9 mouse cellular contexts compared by ENCODE assay signal in genomic region chr16:70353058-70353457, GRCm38 (mm10). TPM values are rescaled to one million over a fixed set of nuclear protein-coding genes. Genes with fewer than 3 reads are reported as not detected.
DNase-seq lines count a peak whose midpoint lies in the region; ATAC-seq and TF ChIP-seq lines count a peak whose summit lies in the region.
"Had no signal": no experiment of that assay in that cellular context is flagged by ENCODE, and none has a peak within 500 bp of the region (broad histone marks: within the 10 kb centered on the region; RNA-seq: fewer than 3 reads in every experiment).

No protein-coding gene starts in this region.

- H3K9me3 ChIP-seq in midbrain, embryonic 12.5 days: no peaks in the 10 kb centered on the region
- peaks cover 3% of the 10 kb centered on the region; the same call in 1 of the 2 replicates for H3K9me3 ChIP-seq in midbrain, embryonic 13.5 days
- no peaks in the 10 kb centered on the region for H3K9me3 ChIP-seq in lung, postnatal 0 days (ENCODE audit: low read length)

- H3K27me3 ChIP-seq in midbrain, embryonic 12.5 days: no peaks in the 10 kb centered on the region
- H3K27me3 ChIP-seq in midbrain, embryonic 13.5 days: no peaks in the 10 kb centered on the region
- no peaks in the 10 kb centered on the region for H3K27me3 ChIP-seq in lung, postnatal 0 days (replicated peaks; ENCODE audit: insufficient read depth, low read length)

- TF ChIP-seq CTCF in lung, postnatal 0 days (IDR thresholded peaks at IDR 0.05): peak; percentile 66

- no peak for TF ChIP-seq EP300 in lung, postnatal 0 days (IDR thresholded peaks at IDR 0.05)

- H3K4me3 ChIP-seq in midbrain, embryonic 12.5 days: no peak overlapping the region
- no peak overlapping the region for H3K4me3 ChIP-seq in midbrain, embryonic 13.5 days (replicated peaks)
- no peak overlapping the region for H3K4me3 ChIP-seq in lung, postnatal 0 days (ENCODE audit: low read depth, low read length)

- no peak overlapping the region for H3K27ac ChIP-seq in midbrain, embryonic 12.5 days (replicated peaks)
- H3K27ac ChIP-seq in midbrain, embryonic 13.5 days: no peak overlapping the region
- no peak overlapping the region for H3K27ac ChIP-seq in lung, postnatal 0 days (ENCODE audit: low read length)
- H3K27ac ChIP-seq: liver, embryonic 14.5 days had no signal

- peak; percentile 75 for DNase-seq in embryo, embryonic 10.5 days (ENCODE audit: low spot score)
- peak; percentile 83 for DNase-seq in lung, postnatal 0 days (ENCODE audit: low spot score)
- no peak for DNase-seq in layer of hippocampus, adult 8-10 months (ENCODE audit: low spot score in 2 of 2)
- no peak for DNase-seq in right cerebral cortex, postnatal 10 days (ENCODE audit: low spot score in 2 of 2)

- ATAC-seq in midbrain, embryonic 12.5 days (ENCODE audit: low FRiP score, low read depth): 0 out of 2 replicates have a peak, but pooled peaks have one; percentile 47
- no peak for ATAC-seq in midbrain, embryonic 13.5 days
- ATAC-seq in hematopoietic stem cell, adult 5-6 weeks (replicated peaks in 1 of 2; ENCODE audit: insufficient read depth in 1 of 2, low FRiP score in 2 of 2, low TSS enrichment in 1 of 2, low read depth in 1 of 2, poor library complexity in 2 of 2, severe bottlenecking in 2 of 2): peak; percentile 32 to 53; a peak in 1 of 4 replicates
- peak; percentile 91 for ATAC-seq in lung, postnatal 0 days
- ATAC-seq in monocyte, adult 5-6 weeks (replicated peaks; ENCODE audit: insufficient number of reproducible peaks, low FRiP score, low TSS enrichment, poor library complexity, severe bottlenecking): no peak

- H3K4me2 ChIP-seq in midbrain, embryonic 12.5 days (replicated peaks): no peak overlapping the region
- H3K4me2 ChIP-seq in midbrain, embryonic 13.5 days (replicated peaks): no peak overlapping the region
- no peak overlapping the region for H3K4me2 ChIP-seq in lung, postnatal 0 days (replicated peaks; ENCODE audit: low read depth, low read length)

- H3K4me1 ChIP-seq in midbrain, embryonic 12.5 days: no peaks in the 10 kb centered on the region
- H3K4me1 ChIP-seq in midbrain, embryonic 13.5 days (replicated peaks): no peaks in the 10 kb centered on the region
- no peaks in the 10 kb centered on the region for H3K4me1 ChIP-seq in lung, postnatal 0 days (ENCODE audit: insufficient read depth, low read depth, low read length)

- H3K36me3 ChIP-seq in midbrain, embryonic 12.5 days: no peaks in the 10 kb centered on the region
- no peaks in the 10 kb centered on the region for H3K36me3 ChIP-seq in midbrain, embryonic 13.5 days
- H3K36me3 ChIP-seq in lung, postnatal 0 days (ENCODE audit: insufficient read depth, low read length): no peaks in the 10 kb centered on the region

- 34% methylated on average over 2 of the region's 2 CpGs for WGBS in midbrain, embryonic 12.5 days
- WGBS in midbrain, embryonic 13.5 days: 35% methylated on average over 2 of the region's 2 CpGs
- 19% methylated on average over 2 of the region's 2 CpGs for WGBS in lung, postnatal 0 days

- H3K9ac ChIP-seq in midbrain, embryonic 12.5 days (replicated peaks): no peak overlapping the region
- no peak overlapping the region for H3K9ac ChIP-seq in midbrain, embryonic 13.5 days (replicated peaks)
- no peak overlapping the region for H3K9ac ChIP-seq in lung, postnatal 0 days (replicated peaks; ENCODE audit: low read depth)
- H3K9ac ChIP-seq: liver, embryonic 14.5 days had no signal

RNA-seq across cellular contexts. Expression of gene Gbe1, which starts 39.3 kb away (rescaled TPM):
- 17.5 and 18.9 TPM in 2 replicates for polyA plus RNA-seq in midbrain, embryonic 12.5 days (2016; fragmentation: Nextera tagmentation; extraction: Ambion mirVana)
- polyA plus RNA-seq in midbrain, embryonic 13.5 days (2015; fragmentation: Nextera tagmentation; extraction: Ambion mirVana): 13.3 and 15.7 TPM in 2 replicates
- total RNA-seq in hematopoietic stem cell, adult 5-6 weeks (2017): 45.5 and 50.4 TPM in 2 replicates
- 18.4 and 20.0 TPM in 2 replicates for polyA plus RNA-seq in lung, postnatal 0 days (2015; fragmentation: Nextera tagmentation; extraction: Ambion mirVana)
- total RNA-seq in layer of hippocampus, adult 8-10 months (2022): 1 to 10 TPM; 6.7 to 8.0 (median 7.2) TPM
- 17.2 to 25.0 TPM (median 23.6 TPM) in 3 replicates for total RNA-seq in monocyte, adult 5-6 weeks (2017)

Comparison
In these comparisons a context has a peak if more than half of its experiments do, and no peak if none do; other contexts are left out.
1. ATAC-seq: peak in midbrain, embryonic 12.5 days (single experiment), hematopoietic stem cell, adult 5-6 weeks (2 of 2) and lung, postnatal 0 days (single experiment); none in midbrain, embryonic 13.5 days (single experiment) and monocyte, adult 5-6 weeks (single experiment).
2. DNase-seq: peak in embryo, embryonic 10.5 days (single experiment) and lung, postnatal 0 days (single experiment); none in layer of hippocampus, adult 8-10 months (0 of 2) and right cerebral cortex, postnatal 10 days (0 of 2).